Mouse (Mus musculus) myocyte (in vitro differentiated cells): ENCODE measurements around the gene Cptp. TPM values are rescaled to one million over a fixed set of nuclear protein-coding genes. Genes with fewer than 3 reads are reported as not detected.

ENCODE experiments used
- H3K27me3 ChIP-seq: one replicate; pipeline ENCODE4 v1.6.1; 2011; ENCODE audit not compliant: control insufficient read depth, insufficient read depth, insufficient read length
- H3K36me3 ChIP-seq: one replicate; pipeline ENCODE4 v1.6.1; 2011; ENCODE audit not compliant: control insufficient read depth, insufficient read depth
- H3K4me2 ChIP-seq: one replicate; pipeline ENCODE4 v1.6.1; 2011; ENCODE audit warnings: low read depth, control low read depth
- H3K4me3 ChIP-seq: one replicate; pipeline ENCODE4 v1.5.1; 2011; ENCODE audit warnings: mild to moderate bottlenecking, control low read depth, moderate library complexity
- H3K79me2 ChIP-seq: one replicate; pipeline ENCODE4 v1.6.1; 2011; ENCODE audit not compliant: control insufficient read depth, insufficient read depth
- H3ac ChIP-seq: one replicate; pipeline ENCODE4 v1.6.1; 2011; ENCODE audit not compliant: control insufficient read depth, insufficient read length
- CEBPB ChIP-seq: IDR thresholded peaks from 2 replicates; pipeline ENCODE4 v1.6.1; 2011; ENCODE audit warnings: mild to moderate bottlenecking, moderate library complexity; ENCODE audit not compliant: poor library complexity, insufficient read depth, severe bottlenecking
- E2F4 ChIP-seq: IDR thresholded peaks from one replicate; pipeline ENCODE4 v1.6.1; 2011; ENCODE audit warnings: mild to moderate bottlenecking, control low read depth, moderate library complexity; ENCODE audit not compliant: insufficient read depth
- MAX ChIP-seq: IDR thresholded peaks from one replicate; pipeline ENCODE4 v1.6.1; 2011; ENCODE audit warnings: low read depth, mild to moderate bottlenecking, control low read depth
- MYOD1 ChIP-seq, 3 experiments: IDR thresholded peaks; one replicate each; pipeline ENCODE4 v1.6.1; 2011; ENCODE audit warnings: control low read depth in 2 of 3, low read depth in 2 of 3, mild to moderate bottlenecking in 2 of 3, moderate library complexity in 1 of 3; ENCODE audit not compliant: insufficient read length in 2 of 3, control insufficient read depth in 1 of 3
- MYOG ChIP-seq, 3 experiments: IDR thresholded peaks; one replicate each; pipeline ENCODE4 v1.6.1; 2011; ENCODE audit warnings: control low read depth in 2 of 3, low read depth in 2 of 3, mild to moderate bottlenecking in 2 of 3; ENCODE audit not compliant: insufficient read length in 2 of 3, control insufficient read depth in 1 of 3, insufficient read depth in 1 of 3
- POLR2A ChIP-seq: IDR thresholded peaks from one replicate; pipeline ENCODE4 v1.6.1; 2011; ENCODE audit warnings: low read depth, mild to moderate bottlenecking, control low read depth, moderate library complexity; ENCODE audit not compliant: insufficient read length
- POLR2AphosphoS2 ChIP-seq: IDR thresholded peaks from one replicate; pipeline ENCODE4 v1.6.1; 2011; ENCODE audit warnings: low read depth, control low read depth; ENCODE audit not compliant: insufficient read length
- REST ChIP-seq: IDR thresholded peaks from one replicate; pipeline ENCODE4 v1.6.1; 2011; ENCODE audit warnings: mild to moderate bottlenecking, control low read depth, moderate library complexity; ENCODE audit not compliant: insufficient read depth, insufficient read length
- SRF ChIP-seq: IDR thresholded peaks from one replicate; pipeline ENCODE4 v1.6.1; 2011; ENCODE audit warnings: low read depth; ENCODE audit not compliant: control insufficient read depth, insufficient read length
- TCF12 ChIP-seq: IDR thresholded peaks from one replicate; pipeline ENCODE4 v1.6.1; 2011; ENCODE audit warnings: mild to moderate bottlenecking, control low read depth; ENCODE audit not compliant: poor library complexity, insufficient read depth, severe bottlenecking
- TCF3 ChIP-seq: IDR thresholded peaks from one replicate; pipeline ENCODE4 v1.6.1; 2011; ENCODE audit warnings: low read depth, control low read depth; ENCODE audit not compliant: insufficient read length
- USF1 ChIP-seq: IDR thresholded peaks from one replicate; pipeline ENCODE4 v1.6.1; 2011; ENCODE audit warnings: low read depth, mild to moderate bottlenecking, control low read depth, moderate library complexity
- polyA plus RNA-seq: library from polyadenylated mRNA; unstranded; fragments of >200 nt; fragmentation: generic; extraction: Trizol; gene quantifications from one replicate; pipeline ENCODE4 v1.2.1, GENCODE M21; 2012; ENCODE audit warnings: missing spikeins

Gene Cptp
- polyA plus RNA-seq, 1 experiment: 10.5 TPM

DNA sequence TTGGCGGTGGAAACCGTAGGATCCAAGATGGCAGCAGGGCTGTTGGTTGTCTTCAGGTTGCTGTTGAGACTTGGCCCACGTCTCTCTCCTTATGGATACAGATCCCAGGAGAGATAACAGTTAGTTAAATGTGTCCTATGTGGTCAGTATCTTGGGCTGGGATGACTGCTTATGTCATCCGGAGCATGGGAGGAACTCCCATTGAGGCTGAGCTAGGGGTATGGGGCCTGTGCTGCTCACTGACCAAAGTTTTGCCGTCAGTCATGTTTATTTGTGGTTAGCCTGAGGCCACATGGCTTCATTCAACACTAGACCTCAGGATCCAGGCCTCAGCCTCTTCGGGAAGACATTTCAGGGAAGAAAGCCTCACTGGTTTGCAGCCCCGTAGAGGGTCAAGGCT is 2.2 kb upstream of the Cptp start:
- Histone ChIP-seq H3K4me3 (no peak overlapping the region), H3K36me3 (peaks cover 12% of the 10 kb centered on the region), H3K79me2 (peaks cover 22% of the 10 kb centered on the region), H3K4me2 (peak overlapping the region; percentile 4), H3ac (no peak overlapping the region), H3K27me3 (no peaks in the 10 kb centered on the region)
- TF ChIP-seq E2F4 (no peak), TCF3 (no peak), MYOD1 (IDR thresholded peaks at IDR 0.05; ENCODE audit: control insufficient read depth in 1 of 3, insufficient read length in 2 of 3, low read depth in 2 of 3) (no peak), REST (no peak), MYOG (IDR thresholded peaks at IDR 0.05; ENCODE audit: control insufficient read depth in 1 of 3, insufficient read depth in 1 of 3, insufficient read length in 2 of 3, low read depth in 2 of 3) (no peak)

DNA sequence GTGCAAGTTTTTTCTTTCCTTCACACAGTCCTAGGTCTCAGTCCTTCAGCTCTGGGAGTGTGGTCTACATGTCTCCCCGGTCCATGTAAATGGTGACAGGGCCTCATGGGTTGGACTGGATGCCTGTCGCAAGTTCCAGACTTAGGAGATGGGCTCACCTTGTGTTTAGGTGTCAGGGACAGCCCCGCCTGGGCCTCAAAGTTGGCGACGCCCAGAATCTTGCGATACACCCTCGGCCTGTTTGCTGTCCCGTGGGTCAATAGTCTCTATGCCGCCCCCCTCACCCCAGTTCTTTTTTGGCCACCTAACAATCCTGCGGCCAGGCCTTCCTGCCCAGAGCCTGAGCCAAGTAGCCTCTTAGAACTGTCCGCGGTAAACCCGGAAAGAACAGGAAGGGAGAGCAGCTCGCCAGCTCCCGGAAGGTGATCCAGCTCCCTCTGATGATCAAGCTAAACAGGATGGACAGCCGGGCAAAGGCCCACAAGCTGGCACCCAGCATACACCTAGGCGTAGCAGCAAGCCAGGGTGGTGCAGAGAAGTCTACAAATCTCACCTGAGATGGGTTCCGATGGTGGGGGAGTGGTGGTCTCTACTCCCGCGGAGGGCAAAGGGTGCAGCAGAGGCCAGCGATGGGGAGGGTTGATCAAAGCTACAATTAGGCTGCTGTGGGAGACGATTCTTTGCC is 484 bp downstream of the Cptp start:
- TF ChIP-seq POLR2A: no peak
- no peak for TF ChIP-seq POLR2AphosphoS2
- no peak for TF ChIP-seq MYOD1 (IDR thresholded peaks at IDR 0.05; ENCODE audit: control insufficient read depth in 1 of 3, insufficient read length in 2 of 3, low read depth in 2 of 3)
- TF ChIP-seq REST: no peak
- TF ChIP-seq USF1: no peak
- no peak for TF ChIP-seq TCF3
- no peak for TF ChIP-seq TCF12
- TF ChIP-seq CEBPB: no peak
- TF ChIP-seq MYOG (IDR thresholded peaks at IDR 0.05; ENCODE audit: control insufficient read depth in 1 of 3, insufficient read depth in 1 of 3, insufficient read length in 2 of 3, low read depth in 2 of 3): no peak
- TF ChIP-seq SRF: no peak
- no peak for TF ChIP-seq MAX
- no peak for TF ChIP-seq E2F4
- H3K4me2 ChIP-seq: peak overlapping the region; percentile 95
- no peaks in the 10 kb centered on the region for H3K27me3 ChIP-seq
- H3ac ChIP-seq: peak overlapping the region; percentile 75
- H3K36me3 ChIP-seq: peaks cover 6% of the 10 kb centered on the region
- peaks cover 22% of the 10 kb centered on the region for H3K79me2 ChIP-seq
- peak overlapping the region; percentile 94 for H3K4me3 ChIP-seq

DNA sequence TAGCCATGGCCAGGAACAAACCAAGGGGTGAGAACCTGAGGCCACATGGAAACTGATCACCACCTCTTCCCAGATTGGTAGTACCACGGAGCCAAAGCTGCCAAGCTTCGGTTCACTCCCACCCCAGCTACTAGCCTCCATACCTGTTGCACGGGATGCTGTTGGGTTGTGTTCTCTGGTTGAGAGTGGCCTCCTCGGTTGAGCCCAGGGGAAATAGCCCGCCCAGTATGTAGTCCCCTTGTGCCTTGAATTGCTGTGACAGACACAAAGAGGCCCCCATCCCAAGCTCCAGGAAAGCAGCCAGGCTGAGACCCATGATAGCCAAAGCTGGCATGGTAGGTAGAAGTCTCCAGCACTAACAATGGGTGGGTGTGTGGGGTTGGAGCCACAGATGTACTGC is 6.2 kb downstream of the Cptp start, which contains the start of gene Tas1r3:
TSS of gene Tas1r3 (minus strand) at position 362 of the 400 bp plus-strand sequence.
- Histone ChIP-seq H3K79me2 (no peaks in the 10 kb centered on the region), H3K4me3 (no peak within 1 kb of the TSS), H3K36me3 (peaks cover 4% of the 10 kb centered on the region), H3K27me3 (no peaks in the 10 kb centered on the region), H3K4me2 (no peak within 1 kb of the TSS), H3ac (no peak within 1 kb of the TSS)
- TF ChIP-seq POLR2AphosphoS2: peak; percentile 8
- no peak for TF ChIP-seq MYOG (IDR thresholded peaks at IDR 0.05; ENCODE audit: control insufficient read depth in 1 of 3, insufficient read depth in 1 of 3, insufficient read length in 2 of 3, low read depth in 2 of 3)
- no peak for TF ChIP-seq CEBPB
- no peak for TF ChIP-seq MAX

DNA sequence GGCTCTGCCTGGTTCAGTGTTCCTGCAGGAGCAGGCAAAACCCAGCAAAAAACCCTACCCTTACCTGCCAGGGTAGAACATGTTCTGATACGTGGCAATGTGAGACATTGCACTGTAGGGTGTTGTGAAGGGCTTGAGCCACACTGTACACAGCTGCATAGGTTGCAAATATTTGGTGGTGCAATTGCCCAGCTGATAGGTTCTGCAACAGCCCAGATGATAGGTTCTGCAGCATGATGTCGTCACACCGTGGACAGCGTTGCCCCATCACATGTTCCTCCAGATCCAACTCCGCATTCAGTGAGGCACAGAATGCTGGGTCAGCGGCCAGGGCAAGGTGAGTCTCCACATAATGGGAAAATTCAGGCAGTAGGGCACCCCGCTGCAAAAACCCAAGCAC is 7.5 kb downstream of the Cptp start:
- peaks cover 4% of the 10 kb centered on the region for H3K36me3 ChIP-seq
- H3K27me3 ChIP-seq: no peaks in the 10 kb centered on the region
- H3ac ChIP-seq: no peak overlapping the region

DNA sequence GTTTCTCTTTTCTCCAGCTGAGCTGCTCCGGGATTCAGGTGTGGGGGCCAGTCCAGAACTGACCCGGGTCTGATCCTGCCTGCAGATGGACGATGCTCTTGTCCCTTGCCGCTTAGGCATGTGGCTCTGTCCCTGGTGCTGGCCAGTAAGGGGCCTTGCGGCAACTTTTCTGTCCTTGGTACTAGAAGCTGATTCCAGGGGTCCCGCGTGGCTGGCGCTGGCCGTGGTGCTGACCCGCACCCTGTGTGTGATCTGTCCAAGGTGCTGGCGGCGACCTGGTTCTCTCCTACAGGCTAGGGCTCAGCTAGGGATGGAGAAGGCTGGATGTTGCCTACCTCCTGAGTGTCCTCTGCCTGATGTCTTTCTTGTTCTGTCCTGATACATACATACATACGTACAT is 9.9 kb downstream of the Cptp start:
- Histone ChIP-seq H3K4me2 (no peak overlapping the region), H3ac (no peak overlapping the region), H3K4me3 (no peak overlapping the region), H3K36me3 (peaks cover 4% of the 10 kb centered on the region), H3K27me3 (no peaks in the 10 kb centered on the region), H3K79me2 (no peaks in the 10 kb centered on the region)
- TF ChIP-seq REST: peak; percentile 84
- peak; percentile 18 for TF ChIP-seq POLR2AphosphoS2
- TF ChIP-seq SRF: no peak
- peak in 1 of 3 experiments; percentile 6 for TF ChIP-seq MYOG (IDR thresholded peaks at IDR 0.05; ENCODE audit: control insufficient read depth in 1 of 3, insufficient read depth in 1 of 3, insufficient read length in 2 of 3, low read depth in 2 of 3)

More for the DNA sequence above, 7.5 kb downstream of the Cptp start:
- Histone ChIP-seq H3K4me2 (no peak overlapping the region), H3K79me2 (no peaks in the 10 kb centered on the region), H3K4me3 (no peak overlapping the region)
- peak; percentile 33 for TF ChIP-seq POLR2A
- no peak for TF ChIP-seq MAX

DNA sequence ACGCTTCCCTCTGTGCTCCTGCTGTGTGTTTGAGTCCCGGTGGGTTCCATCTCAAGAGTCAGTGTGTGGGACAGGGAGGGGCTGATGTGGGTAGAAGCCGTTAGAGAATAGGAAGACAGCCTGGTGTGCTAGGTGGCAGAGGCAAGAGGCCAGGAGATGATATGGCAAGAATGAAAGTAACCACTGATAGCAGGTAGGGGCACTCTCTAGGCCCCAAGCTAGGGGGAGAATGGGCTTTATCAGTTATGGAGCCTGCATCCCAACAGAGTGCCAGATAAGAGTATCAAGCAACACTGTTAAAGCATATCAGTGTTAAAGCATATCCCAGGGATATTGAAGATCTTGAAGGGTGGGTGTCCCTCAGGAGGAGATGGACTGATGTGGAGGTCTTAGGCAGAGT is 12.4 kb downstream of the Cptp start:
- H3K79me2 ChIP-seq: peaks cover under 1% of the 10 kb centered on the region
- H3K27me3 ChIP-seq: no peaks in the 10 kb centered on the region
- H3K4me2 ChIP-seq: no peak overlapping the region
- TF ChIP-seq MAX: no peak
- no peak for TF ChIP-seq POLR2AphosphoS2
- TF ChIP-seq REST: no peak
- TF ChIP-seq TCF3: no peak
- TF ChIP-seq POLR2A: no peak
- no peak for TF ChIP-seq E2F4
- TF ChIP-seq TCF12: no peak
- no peak overlapping the region for H3K4me3 ChIP-seq
- peaks cover 4% of the 10 kb centered on the region for H3K36me3 ChIP-seq
- no peak overlapping the region for H3ac ChIP-seq
